Mouse (Mus musculus) kidney, adult 9 months (tissue): ENCODE measurements at regions not wholly inside any gene's neighbourhood (a gene's known extent, or its start where the extent isn't known, plus 50 kb on each side); places are given as distances from the start of the nearest gene placed in this dataset.

Source experiments
- DNase-seq: peaks from one replicate; pipeline ENCODE4 v3.0.0; 2022

DNA sequence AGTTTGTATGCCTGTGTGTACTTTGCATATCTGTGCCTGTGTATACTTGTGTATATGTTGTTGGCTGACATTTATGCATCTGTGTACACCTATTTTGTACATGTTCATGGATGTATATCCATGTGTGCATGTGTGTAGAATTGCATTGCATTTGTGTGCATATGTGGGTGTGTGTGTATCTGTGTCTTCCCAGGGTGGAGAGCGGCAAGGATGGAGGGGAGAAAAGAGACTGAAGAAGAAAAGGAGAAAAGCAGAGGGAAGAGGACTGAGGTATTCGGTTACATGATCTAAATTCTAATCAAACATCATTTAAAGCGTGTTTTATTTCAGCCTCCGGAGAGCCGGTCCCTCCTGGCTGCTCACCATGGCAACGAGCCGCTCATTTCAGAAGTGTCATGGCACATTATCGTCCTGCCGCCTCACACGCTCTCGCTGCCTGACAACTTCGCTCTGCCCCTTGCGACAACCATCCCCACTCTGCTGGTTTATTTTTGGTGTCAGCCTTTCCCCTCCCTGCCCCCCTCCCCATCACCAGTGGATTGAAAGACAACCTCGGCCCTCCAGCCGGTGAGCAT lies 58.6 kb downstream of the Mrm1 start:
- DNase-seq, result no peak

GRCm38 (mm10) chr11:84759478-84759986 lies 59.8 kb downstream of the Mrm1 start:
- peak; percentile 31 for DNase-seq

GRCm38 (mm10) chr11:84752007-84752406 lies 67.3 kb downstream of the Mrm1 start:
- DNase-seq, result no peak

- no peak for DNase-seq
Observed at GRCm38 (mm10) chr11:84749490-84750349, 69.6 kb downstream of the Mrm1 start.

DNA sequence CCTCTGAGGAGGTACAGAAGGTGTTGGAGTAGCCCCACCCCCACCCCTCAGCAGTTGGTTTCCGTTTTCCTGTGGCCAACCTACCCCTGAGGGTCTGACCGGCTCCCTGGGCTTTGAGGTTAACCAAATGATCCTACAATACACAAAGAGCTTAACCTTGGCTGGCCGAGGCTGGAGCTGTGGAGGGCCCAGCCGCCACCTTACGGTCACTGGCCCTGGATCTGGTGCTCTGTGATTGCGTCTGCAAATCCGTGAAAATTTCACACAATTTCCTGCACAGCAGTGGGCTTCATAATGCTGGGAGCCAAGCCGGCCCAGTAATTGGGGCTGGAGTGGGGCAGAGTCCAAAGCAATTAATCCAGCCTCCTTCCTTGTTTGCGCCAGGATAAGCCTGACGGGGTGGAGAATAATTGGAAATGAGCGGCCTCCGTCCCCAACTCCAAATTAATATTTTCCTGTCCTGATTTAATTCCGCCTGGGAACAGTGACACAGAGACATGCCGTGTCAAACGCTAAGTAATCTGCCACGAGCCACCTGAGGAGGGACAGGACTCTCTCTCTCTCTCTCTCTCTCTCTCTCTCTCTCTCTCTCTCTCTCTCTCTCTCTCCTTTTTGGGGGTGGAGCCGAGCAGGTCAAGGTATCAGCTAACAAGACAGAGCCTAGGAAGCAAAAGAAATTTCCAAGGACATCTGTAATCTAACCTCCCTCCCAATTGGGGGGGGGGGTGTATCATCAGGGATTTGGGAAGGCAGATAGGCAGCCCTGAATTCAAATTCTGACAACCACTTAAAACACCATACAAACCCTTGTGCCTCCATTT lies 80.3 kb downstream of the Mrm1 start:
- peak; percentile 35 for DNase-seq

- no peak for DNase-seq
Observed at GRCm38 (mm10) chr11:84738128-84738527, 81.2 kb downstream of the Mrm1 start.

- no peak for DNase-seq
Observed at GRCm38 (mm10) chr11:84731890-84732289, 87.4 kb downstream of the Mrm1 start.

DNA sequence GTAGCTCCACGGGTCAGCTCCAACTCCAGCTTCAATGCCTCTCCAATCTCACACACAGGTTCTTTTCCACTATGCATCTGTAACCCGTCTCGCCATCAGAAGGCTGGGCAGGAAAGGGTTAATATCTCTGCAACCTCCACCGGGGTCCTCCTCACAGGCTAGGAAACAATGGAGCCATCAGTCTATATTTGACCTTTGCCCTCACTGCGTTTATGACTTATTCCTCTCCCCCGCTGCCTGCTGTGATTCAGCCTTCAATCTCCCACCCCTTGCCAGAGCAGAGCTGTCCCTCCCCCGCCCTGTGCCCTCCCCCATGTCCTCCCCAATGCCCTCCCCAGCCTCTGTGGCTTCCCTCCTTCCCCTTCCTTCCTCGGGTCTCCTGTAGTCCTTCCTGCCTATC lies 89.1 kb downstream of the Mrm1 start:
- no peak for DNase-seq

GRCm38 (mm10) chr11:84729189-84729588 lies 90.1 kb downstream of the Mrm1 start:
- DNase-seq, result peak; percentile 43

DNA sequence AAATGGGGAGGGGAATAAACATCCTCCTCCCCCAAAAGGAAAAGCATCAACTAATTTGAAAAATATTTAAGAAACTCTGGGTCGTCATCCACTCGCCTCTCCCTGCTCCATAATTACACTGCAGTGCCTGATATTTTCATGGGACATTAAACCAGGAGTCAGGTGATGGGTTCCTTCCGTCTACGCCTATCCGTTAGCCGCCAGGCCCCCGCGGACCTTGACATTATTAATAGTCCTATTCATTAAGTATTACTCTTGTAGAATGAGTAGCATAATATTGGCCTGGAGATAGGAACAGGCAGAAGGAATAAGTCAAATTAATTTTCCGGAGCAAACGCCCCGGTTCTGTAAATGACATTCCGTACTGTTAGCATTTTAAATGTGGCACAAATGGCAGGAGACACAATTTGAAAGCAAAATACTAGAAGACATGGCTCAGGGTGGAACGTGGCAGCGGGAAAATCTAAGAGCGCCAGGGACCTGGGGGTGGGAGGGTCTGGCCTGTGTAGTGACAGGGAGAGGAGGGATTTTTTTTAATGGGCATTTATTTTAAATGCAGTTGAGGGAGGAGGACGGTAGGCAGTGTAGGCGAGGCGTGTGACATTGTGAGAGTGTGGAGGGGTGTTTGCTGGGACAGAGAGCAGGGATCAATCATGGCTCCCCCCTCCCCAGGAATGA lies 93.2 kb downstream of the Mrm1 start:
- no peak for DNase-seq

- no peak for DNase-seq
Observed at GRCm38 (mm10) chr11:84725177-84725792, 94.0 kb downstream of the Mrm1 start.

GRCm38 (mm10) chr11:84724080-84724479 lies 95.2 kb downstream of the Mrm1 start:
- DNase-seq, result peak; percentile 12

GRCm38 (mm10) chr11:84722658-84723201 lies 96.6 kb downstream of the Mrm1 start:
- no peak for DNase-seq

- no peak for DNase-seq
Observed at GRCm38 (mm10) chr11:84721979-84722378, 97.3 kb downstream of the Mrm1 start.

GRCm38 (mm10) chr11:84721150-84721549 lies 98.2 kb downstream of the Mrm1 start:
- DNase-seq, result peak; percentile 3

GRCm38 (mm10) chr11:84719781-84720180 lies 99.5 kb downstream of the Mrm1 start:
- DNase-seq, result no peak

DNA sequence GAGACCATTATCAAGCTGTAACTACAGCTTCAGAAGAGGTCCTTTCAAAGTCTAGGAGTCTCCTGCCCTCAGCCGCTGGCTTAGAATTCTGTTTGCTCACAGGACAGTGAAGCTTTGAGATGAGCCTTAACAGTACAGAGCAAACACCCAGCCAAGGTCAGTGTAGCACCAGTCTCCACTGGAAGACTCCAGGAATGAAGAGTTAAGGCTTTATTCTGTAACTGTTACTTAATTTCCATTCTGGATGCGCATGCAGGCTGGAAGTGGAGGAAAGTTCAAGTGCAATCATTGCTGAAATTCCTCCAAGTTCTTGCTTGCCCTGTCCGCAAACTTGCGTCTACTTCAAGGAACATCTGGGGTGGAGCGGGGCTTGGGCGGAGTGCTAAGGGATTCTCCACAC lies 106.6 kb downstream of the Mrm1 start:
- DNase-seq, result no peak

- no peak for DNase-seq
Observed at GRCm38 (mm10) chr11:84711886-84712285, 107.4 kb downstream of the Mrm1 start.

DNA sequence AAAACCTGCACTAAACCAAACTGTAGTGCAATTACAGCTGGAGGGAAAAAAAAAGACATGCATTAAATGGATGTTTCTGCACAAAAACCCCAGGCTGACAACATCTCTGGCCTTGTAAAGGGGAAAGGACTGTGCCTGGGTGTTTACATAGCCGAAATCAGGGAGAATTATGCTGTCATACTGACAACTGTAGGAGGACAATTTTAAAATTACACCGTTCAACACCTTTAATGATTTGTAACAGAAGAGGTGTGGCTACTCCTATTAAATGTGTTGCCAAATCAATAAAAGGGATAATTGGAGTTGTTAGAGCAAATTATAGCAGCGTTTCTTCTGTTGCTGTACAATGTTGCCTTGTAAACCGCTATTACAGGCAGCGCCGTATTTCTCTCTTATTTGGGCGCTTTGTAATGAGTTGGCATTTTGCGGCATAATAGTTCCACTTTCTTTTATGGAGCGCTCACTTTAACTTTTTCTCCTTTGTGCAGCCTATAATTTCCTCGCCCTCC lies 111.0 kb downstream of the Mrm1 start:
- DNase-seq, result no peak

- DNase-seq, result no peak
Observed at GRCm38 (mm10) chr11:84707772-84708171, 111.5 kb downstream of the Mrm1 start.

GRCm38 (mm10) chr11:84706692-84707091 lies 112.6 kb downstream of the Mrm1 start:
- no peak for DNase-seq
